Mouse (Mus musculus) E14TG2a.4 (cell line): ENCODE data around the gene Rbm4.

Experiments used
- CTCF ChIP-seq: conservative IDR thresholded peaks from 2 replicates; pipeline ENCODE4 v1.5.1; 2014; ENCODE audit warnings: low read length
- NANOG ChIP-seq: IDR thresholded peaks from 2 replicates; pipeline ENCODE4 v1.6.1; 2014; ENCODE audit warnings: borderline replicate concordance, low read length, mixed read lengths

DNA sequence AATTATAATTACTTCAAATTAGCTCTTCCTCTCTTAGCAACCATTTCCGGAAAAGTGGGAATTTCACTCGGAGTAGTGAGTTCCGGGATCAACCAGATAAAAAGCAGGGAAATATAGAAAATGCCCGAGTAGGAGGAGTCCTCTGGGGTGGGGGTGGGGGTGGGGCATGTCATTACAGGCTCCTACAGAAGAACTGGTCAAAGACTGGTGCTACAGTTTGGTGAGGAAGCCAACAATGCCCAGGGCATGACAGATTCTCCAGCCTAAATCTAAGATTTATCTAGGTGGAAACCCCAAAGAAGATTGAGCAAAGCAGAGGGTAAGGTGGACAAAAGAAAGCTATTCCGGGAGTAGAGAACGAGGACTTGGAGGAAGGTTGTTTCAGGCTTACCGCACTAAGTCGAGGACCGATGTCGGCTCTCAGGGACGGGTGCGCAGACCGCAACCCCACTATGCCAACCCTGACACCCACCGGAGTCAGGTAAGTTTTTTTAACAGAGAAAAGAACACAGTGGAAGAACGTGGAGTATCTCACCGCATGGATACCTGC, 345 bp downstream of the Rbm4 start:
- TF ChIP-seq CTCF (no peak), NANOG (no peak)
